Mouse (Mus musculus) MEL (cell line): ENCODE data around the gene Gm10203. TPM values are rescaled to one million over a fixed set of nuclear protein-coding genes. Genes with fewer than 3 reads are reported as not detected.
"Not testable (repeated sequence)": the region's sequence is repeated elsewhere in the genome, so short reads cannot be mapped to it uniquely, and the experiment has no call there.

ENCODE experiments used
- DNase-seq: peaks from one replicate; pipeline ENCODE4 v3.0.0; 2011; ENCODE audit warnings: low read depth, low spot score
- H3K27ac ChIP-seq: 2 replicates; pipeline ENCODE4 v1.5.1; 2012; ENCODE audit warnings: low read depth, mild to moderate bottlenecking, control low read depth, low read length, moderate library complexity; ENCODE audit not compliant: control insufficient read depth
- H3K27me3 ChIP-seq, 2 experiments: fragments of 150-350 bp in 1 of 2; sonication (generic) in 1 of 2; 2 replicates each; pipeline ENCODE4 v1.6.1; 2012; ENCODE audit warnings: low read length in 2 of 2, mild to moderate bottlenecking in 2 of 2, improper control_type of control experiment in 1 of 2, moderate library complexity in 1 of 2; ENCODE audit not compliant: insufficient read depth in 2 of 2, control insufficient read depth in 1 of 2
- H3K36me3 ChIP-seq, 2 experiments: 2 replicates each; pipeline ENCODE4 v1.6.1; 2012 to 2014; ENCODE audit warnings: low read length in 2 of 2, improper control_type of control experiment in 1 of 2, inconsistent platforms in 1 of 2, mild to moderate bottlenecking in 1 of 2; ENCODE audit not compliant: insufficient read depth in 2 of 2, control insufficient read depth in 1 of 2
- H3K4me1 ChIP-seq, 2 experiments: fragments of 150-350 bp in 1 of 2; sonication (generic) in 1 of 2; 2 replicates each; pipeline ENCODE4 v1.6.1; 2012; ENCODE audit warnings: low read length in 2 of 2, improper control_type of control experiment in 1 of 2, mild to moderate bottlenecking in 1 of 2; ENCODE audit not compliant: insufficient read depth in 2 of 2, control insufficient read depth in 1 of 2
- H3K4me3 ChIP-seq, 2 experiments: fragments of 150-350 bp in 1 of 2; sonication (generic) in 1 of 2; 2 replicates each; pipeline ENCODE4 v1.5.1; 2012; ENCODE audit warnings: low read depth in 2 of 2, low read length in 2 of 2, mild to moderate bottlenecking in 2 of 2, moderate library complexity in 2 of 2, control low read depth in 1 of 2, improper control_type of control experiment in 1 of 2; ENCODE audit not compliant: control insufficient read depth in 1 of 2, insufficient read depth in 1 of 2
- H3K79me2 ChIP-seq: 2 replicates; pipeline ENCODE4 v1.6.1; 2012; ENCODE audit warnings: mild to moderate bottlenecking, low read length, moderate library complexity; ENCODE audit not compliant: control insufficient read depth, poor library complexity, insufficient read depth
- H3K9ac ChIP-seq: 2 replicates; pipeline ENCODE4 v1.6.1; 2012; ENCODE audit warnings: low read depth, mild to moderate bottlenecking, control low read depth, low read length, moderate library complexity; ENCODE audit not compliant: control insufficient read depth, poor library complexity, severe bottlenecking
- H3K9me3 ChIP-seq: fragments of 150-350 bp; sonication (generic); replicated peaks from 2 replicates; pipeline ENCODE4 v1.6.1; 2012; ENCODE audit warnings: mild to moderate bottlenecking, low read length, improper control_type of control experiment, moderate library complexity; ENCODE audit not compliant: insufficient read depth
- BHLHE40 ChIP-seq: IDR thresholded peaks from 2 replicates; pipeline ENCODE4 v1.6.1; 2012; ENCODE audit warnings: low read depth, mild to moderate bottlenecking, inconsistent platforms, low read length, improper control_type of control experiment, borderline replicate concordance
- E2F4 ChIP-seq: IDR thresholded peaks from 2 replicates; pipeline ENCODE4 v1.6.1; 2011; ENCODE audit warnings: low read depth, low read length, improper control_type of control experiment, borderline replicate concordance
- ETS1 ChIP-seq: IDR thresholded peaks from 2 replicates; pipeline ENCODE4 v1.6.1; 2012; ENCODE audit warnings: low read depth, mild to moderate bottlenecking, inconsistent platforms, low read length, improper control_type of control experiment, moderate library complexity
- GATA1 ChIP-seq: IDR thresholded peaks from 2 replicates; pipeline ENCODE4 v1.6.1; 2011; ENCODE audit warnings: low read depth, low read length, improper control_type of control experiment
- JUND ChIP-seq: IDR thresholded peaks from 2 replicates; pipeline ENCODE4 v1.6.1; 2011; ENCODE audit warnings: low read depth, mild to moderate bottlenecking, improper control_type of control experiment, low read length
- MAFK ChIP-seq: IDR thresholded peaks from 2 replicates; pipeline ENCODE4 v1.6.1; 2011; ENCODE audit warnings: low read depth, mild to moderate bottlenecking, low read length, improper control_type of control experiment, borderline replicate concordance
- MAX ChIP-seq: IDR thresholded peaks from 2 replicates; pipeline ENCODE4 v1.6.1; 2011; ENCODE audit warnings: low read length, improper control_type of control experiment
- MEF2A ChIP-seq: IDR thresholded peaks from 2 replicates; pipeline ENCODE4 v1.6.1; 2014; ENCODE audit warnings: low read depth, mild to moderate bottlenecking, inconsistent platforms, low read length, improper control_type of control experiment; ENCODE audit not compliant: poor library complexity, insufficient replicate concordance, severe bottlenecking; ENCODE audit errors: extremely low read depth
- MYC ChIP-seq: IDR thresholded peaks from 2 replicates; pipeline ENCODE4 v1.6.1; 2011; ENCODE audit warnings: low read depth, mild to moderate bottlenecking, low read length, improper control_type of control experiment, moderate library complexity
- TBP ChIP-seq: IDR thresholded peaks from 2 replicates; pipeline ENCODE4 v1.8.0; 2011; ENCODE audit warnings: low read depth, low read length, improper control_type of control experiment
- ZMIZ1 ChIP-seq: IDR thresholded peaks from 2 replicates; pipeline ENCODE4 v1.6.1; 2012; ENCODE audit warnings: low read depth, mild to moderate bottlenecking, inconsistent platforms, low read length, improper control_type of control experiment, moderate library complexity
- polyA plus RNA-seq, 2 experiments: library from polyadenylated mRNA; stranded (reverse) in 1 of 2; unstranded in 1 of 2; fragments of >175 nt in 1 of 2; fragments of >200 nt in 1 of 2; gene quantifications; 2 replicates each; pipeline versions ENCODE4 v1.2.1 to v1.2.4; 2012; ENCODE audit warnings: low replicate concordance in 2 of 2, low read depth in 1 of 2; ENCODE audit not compliant: insufficient read length in 2 of 2, insufficient read depth in 1 of 2, missing spikeins in 1 of 2
- total RNA-seq: library from RNA; depleted of rRNA; stranded (reverse); fragments of 300-350 nt; gene quantifications from 2 replicates; pipeline ENCODE4 v1.2.3, GENCODE M21; 2012; rRNA removed

Gm10203 gene
- total RNA-seq (not detected in 2 replicates), polyA plus RNA-seq (not detected)

- H3K9me3 ChIP-seq, H3K27ac ChIP-seq: not testable (repeated sequence)
Observed at GRCm38 (mm10) chr6:149129870-149130269, at the start of gene Gm10203. Gene Gm10203 (plus strand): TSS chr6:149130170.

GRCm38 (mm10) chr6:149092406-149092805, 37.6 kb upstream of the Gm10203 start:
- Histone ChIP-seq H3K36me3 (no peaks in the 10 kb centered on the region), H3K27ac (no peak overlapping the region), H3K4me1 (no peaks in the 10 kb centered on the region), H3K9ac (no peak overlapping the region), H3K27me3 (no peaks in the 10 kb centered on the region; a peak in 2 of 4 replicates), H3K9me3 (no peaks in the 10 kb centered on the region), H3K79me2 (no peaks in the 10 kb centered on the region)
- TF ChIP-seq MEF2A (no peak), BHLHE40 (no peak), GATA1 (no peak), E2F4 (no peak), ETS1 (no peak), ZMIZ1 (no peak), MYC (no peak), MAFK (no peak), MAX (no peak), TBP (no peak)
- TF ChIP-seq, all 39 proteins: peak for 0
- no peak for DNase-seq
- no peak overlapping the region for H3K4me3 ChIP-seq

More at GRCm38 (mm10) chr6:149129870-149130269, at the start of gene Gm10203:
- H3K36me3 ChIP-seq, H3K9ac ChIP-seq, DNase-seq, H3K27me3 ChIP-seq, H3K4me3 ChIP-seq, H3K79me2 ChIP-seq: not testable (repeated sequence)
- peaks cover 2 to 15% of the 10 kb centered on the region in 2 experiments for H3K4me1 ChIP-seq

- Histone ChIP-seq H3K79me2 (no peaks in the 10 kb centered on the region), H3K4me1 (no peaks in the 10 kb centered on the region), H3K9me3 (no peaks in the 10 kb centered on the region), H3K27me3 (no peaks in the 10 kb centered on the region; a peak in 2 of 4 replicates), H3K9ac (no peak overlapping the region), H3K4me3 (no peak overlapping the region), H3K27ac (no peak overlapping the region), H3K36me3 (no peaks in the 10 kb centered on the region)
- DNase-seq: no peak
- no peak for TF ChIP-seq JUND
Observed at GRCm38 (mm10) chr6:149093465-149093864, 36.5 kb upstream of the Gm10203 start.
